Mouse (Mus musculus) heart, postnatal 0 days (tissue): ENCODE results near the gene Clpx.

Experiments used
- CTCF ChIP-seq: IDR thresholded peaks from 2 replicates; pipeline ENCODE4 v1.5.1; 2016; ENCODE audit warnings: antibody characterized with exemption, control low read depth, low read depth
- EP300 ChIP-seq: IDR thresholded peaks from 2 replicates; pipeline ENCODE4 v1.6.1; 2016; ENCODE audit warnings: antibody characterized with exemption, low read depth

- TF ChIP-seq EP300 (no peak), CTCF (no peak)
Measured at GRCm38 (mm10) chr9:65322255-65322900, 28.3 kb downstream of the Clpx start.
